Mouse (Mus musculus) Muller cell, postnatal 12 days (primary cell): ENCODE measurements around the gene Tmem87a.

ENCODE experiments used
- DNase-seq: peaks from one replicate; pipeline ENCODE4 v3.0.0-alpha.2; 2015; ENCODE audit errors: inconsistent ontology term

Tmem87a gene

GRCm38 (mm10) chr2:120403986-120404822 lies at the start of gene Tmem87a:
Gene Tmem87a, minus strand, starts transcription at chr2:120404113.
- peak; percentile 94 for DNase-seq

GRCm38 (mm10) chr2:120452600-120452999 lies 48.7 kb upstream of the Tmem87a start:
- DNase-seq = no peak

- DNase-seq = no peak
These were observed 46.8 kb upstream of the Tmem87a start for GRCm38 (mm10) chr2:120450724-120451123.

GRCm38 (mm10) chr2:120447306-120447705 lies 43.4 kb upstream of the Tmem87a start:
- no peak for DNase-seq

- no peak for DNase-seq
These were observed 42.5 kb upstream of the Tmem87a start for GRCm38 (mm10) chr2:120446373-120446772.

GRCm38 (mm10) chr2:120444486-120444885 lies 40.6 kb upstream of the Tmem87a start:
- no peak for DNase-seq

- DNase-seq = no peak
These were observed 20.5 kb upstream of the Tmem87a start for GRCm38 (mm10) chr2:120424386-120424785.

- no peak for DNase-seq
These were observed 11.0 kb upstream of the Tmem87a start for GRCm38 (mm10) chr2:120414738-120415414.

GRCm38 (mm10) chr2:120414113-120414512 lies 10.2 kb upstream of the Tmem87a start:
- DNase-seq = no peak

GRCm38 (mm10) chr2:120411096-120411628 lies 7.2 kb upstream of the Tmem87a start:
- no peak for DNase-seq

GRCm38 (mm10) chr2:120404823-120405765 lies 1.2 kb upstream of the Tmem87a start:
- DNase-seq = peak; percentile 8

- no peak for DNase-seq
These were observed 294 bp downstream of the Tmem87a start, which contains the start of gene Ganc for GRCm38 (mm10) chr2:120403653-120403985. Gene Ganc, plus strand, starts transcription at chr2:120403896.

GRCm38 (mm10) chr2:120402813-120403212 lies 1.1 kb downstream of the Tmem87a start:
- DNase-seq = no peak

- DNase-seq = no peak
These were observed 6.0 kb downstream of the Tmem87a start for GRCm38 (mm10) chr2:120397951-120398350.

GRCm38 (mm10) chr2:120392406-120392805 lies 11.5 kb downstream of the Tmem87a start:
- no peak for DNase-seq

- DNase-seq = no peak
These were observed 13.0 kb downstream of the Tmem87a start for GRCm38 (mm10) chr2:120390934-120391333.

- no peak for DNase-seq
These were observed 14.5 kb downstream of the Tmem87a start for GRCm38 (mm10) chr2:120389376-120389775.

- DNase-seq = no peak
These were observed 16.6 kb downstream of the Tmem87a start for GRCm38 (mm10) chr2:120387291-120387690.

GRCm38 (mm10) chr2:120386264-120386663 lies 17.6 kb downstream of the Tmem87a start:
- no peak for DNase-seq

GRCm38 (mm10) chr2:120373858-120374257 lies 30.1 kb downstream of the Tmem87a start:
- DNase-seq = no peak

GRCm38 (mm10) chr2:120367416-120368207 lies 36.3 kb downstream of the Tmem87a start:
- DNase-seq = no peak
